Mouse (Mus musculus) gastrocnemius, adult 2 months (tissue): ENCODE measurements around the gene Unc93b1. TPM values are rescaled to one million over a fixed set of nuclear protein-coding genes. Genes with fewer than 3 reads are reported as not detected.

Experiments used
- DNase-seq: peaks from one replicate; pipeline ENCODE4 v3.0.0; 2022
- H3K27ac ChIP-seq: fragments of 200-600 bp; 2 replicates; pipeline ENCODE4 v1.8.1; 2022; ENCODE audit warnings: mild to moderate bottlenecking
- H3K4me3 ChIP-seq: fragments of 200-600 bp; 2 replicates; pipeline ENCODE4 v1.8.1; 2022; ENCODE audit warnings: mild to moderate bottlenecking, moderate library complexity
- CTCF ChIP-seq: fragments of 200-600 bp; IDR thresholded peaks from 2 replicates; pipeline ENCODE4 v1.8.1; 2022; ENCODE audit warnings: antibody characterized with exemption, mild to moderate bottlenecking, moderate library complexity
- intact Hi-C: fragments of 180-260 bp; cut with DNase I; formaldehyde crosslinking; loops from one replicate; pipeline ENCODE4 v1.15.1; 2025
- total RNA-seq, 2 experiments: library from RNA; stranded (reverse); gene quantifications; 2 replicates each; pipeline ENCODE4 v1.2.3; 2021

The Unc93b1 gene
- total RNA-seq, 2 experiments from 2014 or later: 3.6 to 6.4 TPM

GRCm38 (mm10) chr19:3998335-3998734 is 63.3 kb downstream of the Unc93b1 start:
- DNase-seq: no peak
- no peak overlapping the region for H3K27ac ChIP-seq
- intact Hi-C loops: no loop called here
- no peak for TF ChIP-seq CTCF
- H3K4me3 ChIP-seq: no peak overlapping the region

Other genes with a start within 250 kb of the Unc93b1 start
- 10 to 100 TPM; 21.4 to 30.4 TPM for gene Lrp5, start 248.6 kb upstream of the Unc93b1 start, total RNA-seq
- gene 1810055G02Rik, start 226.9 kb upstream of the Unc93b1 start, total RNA-seq: 1 to 10 TPM; 9.6 to 9.8 TPM
- gene Kmt5b, start 167.8 kb upstream of the Unc93b1 start, total RNA-seq: 10 to 100 TPM; 21.7 to 24.2 TPM
- 1 to 10 TPM; 1.8 to 5.4 TPM for gene Chka, start 83.4 kb upstream of the Unc93b1 start, total RNA-seq
- 1 to 10 TPM; 5.1 to 5.8 TPM for gene Tcirg1, start 28.1 kb upstream of the Unc93b1 start, total RNA-seq
- 100 to 1,000 TPM; 211 to 334 TPM for gene Ndufs8, start 22.4 kb upstream of the Unc93b1 start, total RNA-seq
- under 1 TPM; 0.77 to 0.98 TPM for gene Aldh3b1, start 5.4 kb upstream of the Unc93b1 start, total RNA-seq
- gene Aldh3b3, start 23.5 kb downstream of the Unc93b1 start, total RNA-seq: not detected
- under 1 TPM; 0.11 to 0.15 TPM for gene Aldh3b2, start 37.1 kb downstream of the Unc93b1 start, total RNA-seq
- gene Acy3, start 51.4 kb downstream of the Unc93b1 start, total RNA-seq: 1 to 10 TPM; 1.7 to 2.6 TPM
- not detected for gene Tbx10, start 57.6 kb downstream of the Unc93b1 start, total RNA-seq
- gene Nudt8, start 65.4 kb downstream of the Unc93b1 start, total RNA-seq: 10 to 100 TPM; 19.2 to 31.9 TPM
- gene Gm49405, start 65.4 kb downstream of the Unc93b1 start, total RNA-seq: under 1 TPM; 0.33 to 0.56 TPM
- gene Doc2g, start 68.1 kb downstream of the Unc93b1 start, total RNA-seq: 1 to 10 TPM in 1 of 2 experiments, under 1 TPM in 1; 0.56 to 2.6 TPM
- 100 to 1,000 TPM; 399 to 553 TPM for gene Ndufv1, start 77.6 kb downstream of the Unc93b1 start, total RNA-seq
- 100 to 1,000 TPM; 386 to 408 TPM for gene Gstp1, start 102.8 kb downstream of the Unc93b1 start, total RNA-seq
- gene Gstp2, start 110.8 kb downstream of the Unc93b1 start, total RNA-seq: 100 to 1,000 TPM; 169 to 183 TPM
- gene Gstp3, start 124.4 kb downstream of the Unc93b1 start, total RNA-seq: not detected
- not detected for gene Cabp2, start 146.4 kb downstream of the Unc93b1 start, total RNA-seq
- gene Cdk2ap2, start 162.0 kb downstream of the Unc93b1 start, total RNA-seq: 10 to 100 TPM; 17.9 to 22.4 TPM
- gene Pitpnm1, start 164.8 kb downstream of the Unc93b1 start, total RNA-seq: 1 to 10 TPM; 2.3 to 2.5 TPM
- 10 to 100 TPM; 69.9 to 71.8 TPM for gene Aip, start 190.7 kb downstream of the Unc93b1 start, total RNA-seq
- gene Gpr152, start 204.6 kb downstream of the Unc93b1 start, total RNA-seq: not detected
- gene Cabp4, start 208.8 kb downstream of the Unc93b1 start, total RNA-seq: not detected
- 10 to 100 TPM in 1 of 2 experiments, 1 to 10 TPM in 1; 9.8 to 14.7 TPM for gene Coro1b, start 213.4 kb downstream of the Unc93b1 start, total RNA-seq
- gene Ptprcap, start 218.4 kb downstream of the Unc93b1 start, total RNA-seq: under 1 TPM in 1 of 2 experiments, not detected in 1; 0.43 TPM
- 10 to 100 TPM; 24.8 to 27.8 TPM for gene Rps6kb2, start 228.2 kb downstream of the Unc93b1 start, total RNA-seq
- 10 to 100 TPM; 23.1 to 25.9 TPM for gene Carns1, start 240.3 kb downstream of the Unc93b1 start, total RNA-seq